Mouse (Mus musculus) thymus, adult 2 months (tissue): ENCODE measurements around the gene Sorcs3. TPM values are rescaled to one million over a fixed set of nuclear protein-coding genes. Genes with fewer than 3 reads are reported as not detected.

Experiments used
- DNase-seq: peaks from one replicate; pipeline ENCODE4 v3.0.0; 2021
- H3K27ac ChIP-seq: fragments of 200-500 bp; 2 replicates; pipeline ENCODE4 v1.5.1; 2012; ENCODE audit warnings: low read length, control low read depth; ENCODE audit not compliant: control insufficient read depth, insufficient read depth
- H3K27me3 ChIP-seq: fragments of 200-500 bp; 2 replicates; pipeline ENCODE4 v1.6.1; 2012; ENCODE audit warnings: mild to moderate bottlenecking, low read length, moderate library complexity, mixed read lengths; ENCODE audit not compliant: control insufficient read depth, insufficient read depth
- H3K36me3 ChIP-seq: fragments of 200-500 bp; 2 replicates; pipeline ENCODE4 v1.6.1; 2012; ENCODE audit warnings: mild to moderate bottlenecking, low read length, moderate library complexity; ENCODE audit not compliant: control insufficient read depth, insufficient read depth
- H3K4me1 ChIP-seq: fragments of 200-500 bp; replicated peaks from 2 replicates; pipeline ENCODE4 v1.6.1; 2012; ENCODE audit warnings: low read length; ENCODE audit not compliant: control insufficient read depth, insufficient read depth
- H3K4me3 ChIP-seq: fragments of 200-500 bp; 2 replicates; pipeline ENCODE4 v1.5.1; 2012; ENCODE audit warnings: mild to moderate bottlenecking, low read length, control low read depth, moderate library complexity; ENCODE audit not compliant: control insufficient read depth, insufficient read depth
- CTCF ChIP-seq: fragments of 200-500 bp; IDR thresholded peaks from 2 replicates; pipeline ENCODE4 v1.5.1; 2012; ENCODE audit warnings: mild to moderate bottlenecking, control low read depth, low read length, moderate library complexity, borderline replicate concordance; ENCODE audit not compliant: control insufficient read depth, poor library complexity, insufficient read depth; ENCODE audit errors: extremely low read depth
- POLR2A ChIP-seq: fragments of 200-500 bp; IDR thresholded peaks from 2 replicates; pipeline ENCODE4 v1.6.1; 2012; ENCODE audit warnings: mild to moderate bottlenecking, low read length, control low read depth, moderate library complexity; ENCODE audit not compliant: control insufficient read depth, poor library complexity, insufficient read depth; ENCODE audit errors: extremely low read depth
- WGBS: fragments of 180-500 bp; shearing (Covaris S2); methylation state at CpG from one replicate; pipeline ENCODE4 v1.1.7; 2018; 5-methylcytosine and 5-hydroxymethylcytosine counted together
- polyA plus RNA-seq: library from polyadenylated mRNA; depleted of rRNA; stranded (reverse); fragments of >200 nt; gene quantifications from 2 replicates; pipeline ENCODE4 v1.2.3, GENCODE M21; 2012

Gene Sorcs3
- polyA plus RNA-seq, 1 experiment, result 0.18 TPM

DNA sequence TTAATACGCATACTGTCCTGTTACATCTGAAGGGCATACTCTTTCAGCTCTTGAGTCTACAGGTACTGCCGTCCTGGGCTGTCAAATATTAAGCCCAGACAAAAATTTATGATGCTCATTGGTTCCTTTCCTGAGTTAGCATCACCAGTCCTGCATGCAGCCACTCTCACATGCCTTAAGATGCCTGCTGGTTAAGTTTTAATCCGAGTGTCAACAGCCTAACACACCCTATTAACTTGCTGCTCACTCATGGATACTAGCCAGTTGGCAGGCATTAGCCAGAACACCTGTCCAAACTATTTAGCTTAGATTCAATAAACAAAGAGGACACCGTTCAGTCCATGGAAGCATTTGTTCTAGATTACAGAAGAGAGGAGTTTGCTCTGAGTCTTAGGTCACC, 202.4 kb downstream of the Sorcs3 start:
- Histone ChIP-seq H3K4me1 (no peaks in the 10 kb centered on the region), H3K4me3 (no peak overlapping the region), H3K36me3 (no peaks in the 10 kb centered on the region), H3K27ac (no peak overlapping the region), H3K27me3 (no peaks in the 10 kb centered on the region)
- WGBS, result 76% methylated on average over 4 of the region's 4 CpGs
- DNase-seq, result no peak
- TF ChIP-seq POLR2A (no peak), CTCF (no peak)

DNA sequence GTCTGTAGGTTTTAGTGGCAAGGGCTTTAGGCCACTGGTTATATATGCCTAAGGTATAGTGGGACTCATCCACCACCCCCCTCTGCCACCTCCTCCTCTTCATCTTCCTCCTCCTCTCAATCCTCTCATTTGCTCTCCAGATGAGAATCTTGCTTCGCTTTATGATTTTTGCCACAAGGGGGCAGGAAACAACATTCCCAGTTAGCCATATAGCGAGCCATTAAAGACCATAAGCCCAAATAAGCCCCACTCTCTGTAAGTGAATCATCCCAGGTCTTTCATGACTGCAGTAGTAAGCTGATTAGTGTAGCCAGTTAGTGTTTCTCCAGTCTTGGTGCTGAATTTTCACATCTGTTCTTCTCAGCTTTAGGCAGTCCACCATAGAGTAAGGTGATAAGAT, 205.5 kb downstream of the Sorcs3 start:
- no peak overlapping the region for H3K27ac ChIP-seq
- H3K27me3 ChIP-seq, result no peaks in the 10 kb centered on the region
- 49% methylated on average over 2 of the region's 2 CpGs for WGBS
- H3K36me3 ChIP-seq, result no peaks in the 10 kb centered on the region
- H3K4me3 ChIP-seq, result no peak overlapping the region
- no peaks in the 10 kb centered on the region for H3K4me1 ChIP-seq
- no peak for DNase-seq
- no peak for TF ChIP-seq CTCF
- no peak for TF ChIP-seq POLR2A

DNA sequence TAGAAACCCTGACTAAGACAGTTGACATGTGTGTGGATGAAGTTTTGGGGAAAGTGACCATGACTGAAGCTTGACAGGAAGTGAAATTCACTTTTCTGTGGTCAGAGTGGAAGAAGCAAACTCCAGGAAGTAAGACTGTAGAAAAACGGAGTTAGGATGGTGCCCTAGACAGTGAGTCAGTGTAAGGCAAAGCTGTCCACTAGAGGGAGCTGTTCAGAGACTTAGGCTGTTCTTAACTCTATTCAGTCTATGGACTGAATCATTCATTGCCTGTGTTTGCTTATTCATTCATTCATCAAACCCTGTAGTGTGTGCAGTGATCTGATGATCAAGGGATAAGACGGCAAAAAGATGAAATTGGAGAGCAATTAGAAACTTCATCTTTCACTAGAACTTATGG, 208.0 kb downstream of the Sorcs3 start:
- no peak overlapping the region for H3K4me3 ChIP-seq
- H3K4me1 ChIP-seq, result no peaks in the 10 kb centered on the region
- no peak for TF ChIP-seq POLR2A
- no peak for TF ChIP-seq CTCF
- DNase-seq, result no peak
- 49% methylated on average over 2 of the region's 2 CpGs for WGBS
- H3K27me3 ChIP-seq, result no peaks in the 10 kb centered on the region
- H3K27ac ChIP-seq, result no peak overlapping the region
- H3K36me3 ChIP-seq, result no peaks in the 10 kb centered on the region

DNA sequence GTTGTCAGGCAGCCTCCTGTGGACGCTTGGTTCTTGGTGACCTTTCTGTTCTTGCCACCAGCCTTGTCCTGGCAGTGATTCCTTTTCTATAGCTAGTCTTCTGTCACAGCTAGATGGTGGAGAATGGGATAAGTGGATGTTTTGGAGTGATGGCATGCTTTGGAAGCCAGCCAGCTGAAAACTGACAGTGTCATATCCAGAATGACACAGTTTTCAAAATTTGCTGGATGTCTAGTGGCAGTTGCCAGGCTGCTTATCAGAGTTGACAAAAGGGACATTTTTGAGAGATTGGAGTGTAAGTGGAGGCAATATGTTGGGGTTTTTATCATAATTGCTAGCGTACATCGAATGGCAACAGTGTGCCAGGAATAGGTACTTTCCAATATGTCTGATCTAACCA, 212.5 kb downstream of the Sorcs3 start:
- no peak for DNase-seq
- H3K4me3 ChIP-seq, result no peak overlapping the region
- WGBS, result 83% methylated on average over 3 of the region's 3 CpGs
- no peak for TF ChIP-seq POLR2A
- no peak for TF ChIP-seq CTCF
- H3K36me3 ChIP-seq, result no peaks in the 10 kb centered on the region
- no peak overlapping the region for H3K27ac ChIP-seq
- no peaks in the 10 kb centered on the region for H3K27me3 ChIP-seq
- no peaks in the 10 kb centered on the region for H3K4me1 ChIP-seq

DNA sequence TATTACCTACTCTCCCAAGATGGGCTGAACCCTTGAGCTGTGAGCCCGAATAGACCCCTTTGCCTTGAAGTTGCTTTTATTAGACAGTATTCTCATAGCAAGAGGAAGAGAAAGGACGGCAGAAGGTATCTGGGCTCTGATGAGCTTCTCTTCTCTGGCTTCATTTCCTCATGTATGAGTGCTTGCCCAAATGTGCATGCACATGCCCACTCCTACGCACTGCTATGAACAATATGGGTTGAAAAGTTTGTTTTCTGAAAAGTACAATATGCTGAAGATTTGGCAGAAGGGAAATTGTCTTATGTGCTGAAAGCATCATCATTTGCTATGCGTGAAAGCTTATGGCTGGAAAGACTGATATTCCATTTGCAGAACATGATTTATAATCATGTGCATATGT, 223.4 kb downstream of the Sorcs3 start:
- TF ChIP-seq POLR2A (no peak), CTCF (no peak)
- Histone ChIP-seq H3K4me3 (no peak overlapping the region), H3K27me3 (no peaks in the 10 kb centered on the region), H3K27ac (no peak overlapping the region), H3K36me3 (no peaks in the 10 kb centered on the region), H3K4me1 (no peaks in the 10 kb centered on the region)
- DNase-seq, result no peak
- 91% methylated on average over 4 of the region's 4 CpGs for WGBS

DNA sequence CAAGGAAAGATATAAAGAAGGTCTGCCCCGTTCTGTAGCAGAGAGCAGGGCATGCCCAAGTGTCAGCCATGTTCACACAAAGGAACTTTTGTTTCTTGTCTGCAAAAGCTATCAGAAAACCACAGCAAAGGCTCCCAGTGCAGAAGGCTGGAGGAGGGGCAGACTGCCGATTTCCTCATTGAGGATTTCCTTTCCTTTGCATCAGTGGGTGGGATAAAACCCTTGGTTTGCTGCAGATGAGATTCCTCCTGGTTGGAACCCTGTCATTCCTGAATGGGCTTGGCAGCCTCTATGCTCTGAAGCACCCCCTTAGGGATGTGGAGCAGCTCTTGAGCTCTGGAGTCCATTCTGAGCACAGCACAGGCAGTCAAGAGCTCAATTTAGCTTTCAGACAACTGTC, 223.9 kb downstream of the Sorcs3 start:
- TF ChIP-seq POLR2A, result no peak
- no peak for TF ChIP-seq CTCF
- DNase-seq, result no peak

DNA sequence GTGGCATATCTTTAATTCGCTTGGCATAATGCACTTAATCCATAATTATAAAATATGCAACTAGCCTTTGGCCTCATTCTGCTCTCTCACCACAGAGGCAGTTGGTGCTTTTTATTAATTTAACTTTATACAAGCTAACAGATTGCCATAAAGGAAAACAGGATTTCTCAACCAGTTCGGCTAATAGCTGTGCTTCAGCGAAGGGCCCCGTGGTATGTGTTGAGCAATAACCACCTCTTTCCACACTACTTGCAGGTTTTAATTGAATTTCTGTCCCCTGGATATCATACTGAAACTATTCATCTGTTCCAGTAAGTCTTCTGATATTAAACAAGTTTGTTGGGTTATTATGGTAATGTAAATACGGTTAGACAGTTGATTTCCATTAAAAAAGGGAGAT, 224.5 kb downstream of the Sorcs3 start:
- H3K27me3 ChIP-seq, result no peaks in the 10 kb centered on the region
- H3K36me3 ChIP-seq, result no peaks in the 10 kb centered on the region
- WGBS, result 91% methylated on average over 5 of the region's 5 CpGs
- H3K4me3 ChIP-seq, result no peak overlapping the region
- H3K4me1 ChIP-seq, result no peaks in the 10 kb centered on the region
- no peak for DNase-seq
- H3K27ac ChIP-seq, result no peak overlapping the region
- TF ChIP-seq POLR2A (no peak), CTCF (no peak)

More for the DNA sequence above, 223.9 kb downstream of the Sorcs3 start:
- Histone ChIP-seq H3K4me1 (no peaks in the 10 kb centered on the region), H3K36me3 (no peaks in the 10 kb centered on the region), H3K27me3 (no peaks in the 10 kb centered on the region), H3K4me3 (no peak overlapping the region), H3K27ac (no peak overlapping the region)
- 30% methylated on average over 2 of the region's 2 CpGs for WGBS
